Mouse (Mus musculus) mature B cell (primary cell): ENCODE measurements around the gene Slc27a1.
"Not testable (repeated sequence)": the region's sequence is repeated elsewhere in the genome, so short reads cannot be mapped to it uniquely, and the experiment has no call there.

Source experiments
- in situ Hi-C: fragments of 300-500 bp; cut with MboI; formaldehyde crosslinking; loops from 2 replicates; pipeline ENCODE4 v1.14.3; 2019

The Slc27a1 gene

DNA sequence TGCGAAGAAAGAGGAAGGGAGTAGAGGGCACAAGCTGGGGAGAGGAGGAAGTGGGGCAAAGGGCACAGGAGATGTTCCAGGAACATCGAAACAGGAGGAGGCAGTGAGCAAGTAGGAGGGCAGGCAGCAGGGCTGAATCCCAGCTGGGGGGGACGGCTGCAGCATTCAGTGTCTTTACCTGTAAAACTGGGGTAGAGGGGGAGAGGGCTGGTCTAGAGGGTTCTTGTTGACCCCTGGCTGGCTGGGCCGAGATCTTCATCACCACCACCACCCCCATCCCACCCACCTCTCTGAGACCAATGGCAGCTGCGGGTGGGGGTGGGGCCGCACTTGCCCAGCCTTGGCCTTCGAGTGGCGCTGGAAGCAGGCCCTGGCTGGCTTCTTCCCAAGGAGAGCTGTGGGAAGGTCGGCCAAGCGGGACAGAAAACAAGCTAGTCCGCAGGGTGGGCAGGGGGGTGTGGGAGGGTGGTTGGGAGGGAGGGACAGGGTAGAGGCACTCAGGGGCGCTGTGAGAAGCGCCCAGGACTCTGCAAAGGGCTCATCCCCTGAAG, at the start of gene Slc27a1:
TSS of gene Slc27a1 (plus strand) at position 496 of the 551 bp plus-strand sequence.
- in situ Hi-C loops = no loop called here

DNA sequence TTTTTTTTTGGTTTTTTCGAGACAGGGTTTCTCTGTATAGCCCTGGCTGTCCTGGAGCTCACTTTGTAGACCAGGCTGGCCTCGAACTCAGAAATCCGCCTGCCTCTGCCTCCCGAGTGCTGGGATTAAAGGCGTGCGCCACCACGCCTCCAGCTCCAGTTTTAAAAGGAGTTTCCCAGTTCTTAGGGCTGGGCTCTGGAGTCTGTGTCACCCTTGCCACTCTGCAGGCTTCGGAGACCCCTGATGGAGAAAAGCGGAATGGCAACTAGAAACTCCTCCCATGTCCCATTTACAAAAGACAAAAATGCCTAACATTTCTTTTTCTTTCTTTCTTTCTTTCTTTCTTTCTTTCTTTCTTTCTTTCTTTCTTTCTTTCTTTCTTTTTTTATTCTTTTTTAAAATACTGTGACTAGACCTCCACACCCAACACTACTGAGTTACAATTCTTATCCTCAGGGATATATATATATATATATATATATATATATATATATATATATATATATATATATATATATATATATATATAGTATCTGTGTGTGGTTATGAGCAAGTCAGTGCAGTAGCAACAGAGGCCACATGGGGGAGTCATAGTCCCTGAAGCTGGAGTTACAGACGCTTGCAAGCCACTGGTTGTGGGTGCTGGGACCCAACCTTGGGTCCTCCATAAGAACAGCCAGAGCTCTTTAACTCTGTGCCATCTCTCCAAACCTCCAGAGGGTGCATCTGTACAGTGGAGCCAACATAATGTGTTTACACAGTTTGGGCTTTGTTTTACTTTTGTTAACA, 49.5 kb upstream of the Slc27a1 start:
- in situ Hi-C loops = not testable (repeated sequence)

GRCm38 (mm10) chr8:71521634-71522033, 47.0 kb upstream of the Slc27a1 start:
- in situ Hi-C loops = no loop called here

DNA sequence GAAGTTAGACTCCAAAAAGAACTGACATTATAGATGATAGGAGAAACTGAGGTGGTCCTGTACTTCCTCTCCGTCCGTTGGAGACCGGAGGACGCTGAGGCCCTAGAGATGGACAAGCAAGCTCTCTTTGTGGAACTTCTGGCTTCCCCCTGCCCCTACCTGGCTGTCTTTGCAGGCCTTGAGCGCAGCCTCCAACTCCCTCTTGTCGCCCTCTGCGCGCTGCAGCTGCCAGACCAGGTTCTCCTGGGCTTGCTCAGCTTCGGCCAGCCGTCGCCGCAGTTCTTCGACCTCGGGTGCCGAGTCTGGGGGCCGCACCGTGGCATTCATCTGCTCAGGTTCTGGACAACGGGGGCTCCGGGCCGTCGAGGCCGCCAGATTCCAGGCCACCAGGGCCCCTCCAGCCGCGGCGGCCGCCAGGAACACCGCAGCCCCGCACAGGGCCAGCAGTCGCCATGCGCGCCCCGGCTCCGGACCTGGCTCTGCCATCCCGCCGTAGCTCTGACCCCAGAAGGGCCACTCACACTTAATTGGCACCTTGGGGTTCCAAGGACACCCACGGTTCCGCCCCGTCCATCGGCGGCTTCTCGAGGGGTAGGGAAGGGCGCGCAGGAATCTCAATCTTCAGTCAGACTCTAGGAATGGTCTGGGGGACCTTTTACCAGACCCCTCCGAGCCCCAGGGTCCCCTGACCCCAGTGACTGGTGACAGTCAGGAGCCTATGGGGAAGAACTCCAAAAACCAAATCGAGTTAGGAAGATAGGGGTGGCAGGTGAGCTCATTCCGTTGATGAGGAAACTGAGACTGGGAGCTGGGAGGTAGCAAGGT, 43.2 kb upstream of the Slc27a1 start, which contains the start of gene Ccdc194:
TSS of gene Ccdc194 (minus strand) at position 486 of the 825 bp plus-strand sequence.
- in situ Hi-C loops = no loop called here

DNA sequence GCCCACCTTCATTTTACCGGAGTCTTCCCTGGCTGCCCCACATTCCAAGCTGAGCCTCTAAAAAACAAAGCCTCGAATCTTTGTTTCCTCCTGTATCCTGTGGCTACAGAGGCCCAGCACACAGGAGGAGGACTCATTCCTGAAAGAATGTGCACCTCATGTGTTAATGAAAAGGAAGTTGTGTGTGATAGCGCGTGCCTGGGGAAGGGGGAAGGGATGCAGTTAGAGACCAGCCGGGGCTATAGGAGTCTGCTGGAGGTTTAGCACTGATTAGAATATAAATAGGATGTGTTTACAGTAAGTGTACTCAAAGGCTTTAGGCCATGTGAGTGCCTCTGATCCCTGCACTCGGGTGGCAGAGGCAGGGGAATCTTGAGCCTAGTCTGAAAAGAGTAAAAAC, 42.4 kb upstream of the Slc27a1 start:
- in situ Hi-C loops = no loop called here

- in situ Hi-C loops = no loop called here
Measured at GRCm38 (mm10) chr8:71527162-71527870, 41.4 kb upstream of the Slc27a1 start.

- in situ Hi-C loops = no loop called here
Measured at GRCm38 (mm10) chr8:71528362-71529073, 40.2 kb upstream of the Slc27a1 start.

- in situ Hi-C loops = not testable (repeated sequence)
Measured at GRCm38 (mm10) chr8:71530735-71531467, 37.8 kb upstream of the Slc27a1 start.

DNA sequence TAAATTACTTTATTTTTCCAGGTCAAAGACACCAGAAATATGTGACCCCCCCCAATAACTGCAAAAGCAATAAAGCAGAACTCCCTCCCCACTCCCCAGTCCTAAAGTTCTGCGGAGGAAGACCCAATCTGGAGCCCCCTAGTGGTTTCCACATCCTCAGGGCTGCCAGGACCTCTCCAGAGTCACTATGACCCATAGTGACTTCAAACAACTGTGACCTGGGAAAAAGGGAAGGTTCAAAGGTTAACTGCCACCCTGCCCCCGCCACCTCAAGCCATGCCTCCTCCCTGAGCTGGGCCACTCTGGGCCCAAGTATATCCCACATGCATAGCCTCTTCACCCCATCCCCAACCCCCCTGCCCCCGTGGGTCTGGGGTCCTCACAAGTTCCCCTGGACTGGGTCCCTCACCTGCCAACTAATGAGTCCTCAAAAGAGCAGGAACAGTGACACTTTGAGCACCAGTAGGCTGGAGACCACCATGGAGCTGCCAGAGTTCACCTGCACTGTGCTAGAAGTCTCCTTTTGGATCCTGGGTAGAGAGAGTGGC, 34.3 kb upstream of the Slc27a1 start:
- in situ Hi-C loops = no loop called here

GRCm38 (mm10) chr8:71535663-71536062, 33.0 kb upstream of the Slc27a1 start:
- in situ Hi-C loops = no loop called here

DNA sequence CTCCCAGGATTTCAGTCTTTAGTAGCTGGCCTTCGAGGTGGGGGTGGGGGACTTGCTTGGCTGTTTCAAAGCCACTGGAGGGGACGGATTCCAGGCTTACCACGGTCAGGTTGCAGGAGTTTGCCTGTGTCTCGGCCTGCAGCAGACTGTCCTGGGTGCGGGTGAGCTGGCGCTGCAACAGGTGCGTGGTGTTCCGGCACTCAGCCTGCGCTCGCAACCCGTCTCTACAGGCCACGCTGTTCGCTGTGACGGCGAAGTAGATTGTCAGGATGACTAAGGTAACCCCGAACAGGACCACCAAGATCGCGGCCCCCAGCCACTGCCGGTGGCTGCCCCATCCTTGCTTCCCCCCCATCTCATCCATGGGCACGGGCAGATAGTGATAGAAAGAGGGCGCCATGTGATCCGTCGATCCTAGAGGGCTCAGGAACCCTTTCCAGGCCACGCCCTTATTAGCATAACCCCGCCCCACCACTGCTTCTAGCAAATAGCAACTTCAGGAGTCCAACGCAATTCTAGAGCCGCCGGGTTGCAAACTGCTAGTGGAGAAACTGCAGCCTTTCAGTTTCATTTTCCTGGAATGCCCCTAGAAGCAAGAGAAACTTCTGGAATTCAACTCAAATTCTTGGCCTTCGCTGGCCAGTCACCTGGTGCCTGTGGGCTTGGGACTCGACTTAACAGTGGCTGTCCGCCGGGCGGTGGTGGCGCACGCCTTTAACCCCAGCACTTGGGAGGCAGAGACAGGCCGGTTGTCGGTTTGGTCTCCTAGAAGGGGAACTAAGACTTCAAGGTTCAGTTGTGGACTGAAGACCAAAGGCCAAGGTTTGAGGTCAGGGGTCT, 31.4 kb upstream of the Slc27a1 start, which contains the start of gene Bst2:
TSS of gene Bst2 (minus strand) at position 429 of the 840 bp plus-strand sequence.
- in situ Hi-C loops = no loop called here

DNA sequence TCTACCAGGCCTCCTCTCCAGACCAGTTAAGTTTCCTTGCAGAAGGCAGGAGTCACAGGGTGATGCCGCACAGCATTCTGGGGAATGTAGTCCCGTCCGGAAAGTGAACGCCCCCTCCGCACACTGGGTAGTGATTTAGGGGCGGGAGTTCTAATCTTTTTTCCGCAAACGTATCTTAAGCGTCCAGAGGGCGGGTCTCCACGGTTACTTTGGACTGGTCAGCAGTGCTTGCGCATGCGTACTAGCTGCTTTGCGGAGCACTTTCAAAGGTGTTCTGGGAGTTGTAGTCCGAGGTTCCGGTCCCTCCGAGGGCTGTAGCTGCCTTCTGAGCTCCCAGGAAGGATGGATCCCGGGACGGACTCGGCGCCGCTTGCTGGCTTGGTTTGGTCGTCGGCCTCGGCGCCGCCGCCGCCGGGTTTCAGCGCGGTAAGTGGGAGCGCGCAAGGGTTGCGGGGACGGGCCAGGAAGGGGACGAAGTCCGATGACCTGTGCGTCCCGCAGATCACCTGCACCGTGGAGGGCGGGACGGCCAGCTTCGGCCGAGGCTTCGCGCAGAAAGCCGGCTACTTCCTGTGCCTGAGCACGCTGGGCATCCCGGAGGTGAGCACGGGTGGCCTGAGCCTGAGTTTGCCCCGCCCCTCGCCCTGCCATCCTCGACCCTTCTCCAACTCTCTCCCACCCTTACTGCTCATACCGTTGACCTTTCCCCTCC, 25.9 kb upstream of the Slc27a1 start, which contains the start of gene Mvb12a:
TSS of gene Mvb12a (plus strand) at position 291 of the 712 bp plus-strand sequence.
- in situ Hi-C loops = no loop called here

DNA sequence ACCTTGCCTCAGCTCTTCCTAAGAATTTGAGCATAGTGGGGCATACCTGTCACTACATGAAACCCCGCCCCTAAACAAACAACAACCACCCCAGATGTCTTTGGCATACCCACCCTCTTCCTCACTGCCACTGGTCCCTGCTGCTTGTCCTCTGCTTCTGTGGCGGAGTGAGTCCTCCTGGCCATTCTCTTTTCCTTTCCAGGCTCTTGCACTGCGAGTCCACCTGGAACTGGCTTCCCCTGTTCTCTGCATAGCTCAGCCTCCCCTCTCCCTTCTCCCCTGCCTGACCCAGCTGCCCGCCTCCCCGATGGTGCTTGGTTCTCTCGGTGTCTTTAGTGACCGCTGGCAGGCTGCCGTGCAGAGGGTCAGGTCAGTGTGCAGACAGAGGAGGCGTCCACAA, 24.9 kb upstream of the Slc27a1 start:
- in situ Hi-C loops = no loop called here

GRCm38 (mm10) chr8:71545053-71545452, 23.6 kb upstream of the Slc27a1 start:
- in situ Hi-C loops = no loop called here

- in situ Hi-C loops = no loop called here
Measured at GRCm38 (mm10) chr8:71547590-71547989, 21.1 kb upstream of the Slc27a1 start.

DNA sequence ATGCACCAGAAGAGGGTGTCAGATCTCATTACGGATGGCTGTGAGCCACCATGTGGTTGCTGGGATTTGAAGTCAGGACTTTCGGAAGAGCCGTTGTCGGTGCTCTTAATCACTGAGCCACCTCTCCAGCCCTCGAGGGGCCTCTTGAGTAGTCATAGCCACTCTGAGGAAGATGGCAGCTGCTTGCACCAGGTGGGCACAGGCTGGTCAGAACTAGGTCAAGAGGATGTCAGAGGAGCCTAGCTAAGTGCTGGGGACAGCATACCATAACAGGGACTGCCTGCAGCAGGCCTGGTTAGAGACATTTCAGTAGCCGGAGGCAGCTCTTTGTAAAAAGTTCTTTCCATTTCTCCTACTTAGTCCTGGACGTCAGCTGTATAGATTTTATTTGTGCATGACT, 17.9 kb upstream of the Slc27a1 start:
- in situ Hi-C loops = no loop called here

- in situ Hi-C loops = no loop called here
Measured at GRCm38 (mm10) chr8:71552770-71553169, 15.9 kb upstream of the Slc27a1 start.

- in situ Hi-C loops = no loop called here
Measured at GRCm38 (mm10) chr8:71554001-71554400, 14.7 kb upstream of the Slc27a1 start.

- in situ Hi-C loops = no loop called here
Measured at GRCm38 (mm10) chr8:71554644-71555043, 14.0 kb upstream of the Slc27a1 start.
